Mouse (Mus musculus) CH12.LX (cell line): ENCODE measurements around the gene Atp5h. TPM values are rescaled to one million over a fixed set of nuclear protein-coding genes. Genes with fewer than 3 reads are reported as not detected.

Source experiments
- DNase-seq: peaks from one replicate; pipeline ENCODE4 v3.0.0-alpha.2; 2013; ENCODE audit errors: extremely low read depth
- H3K27ac ChIP-seq: 2 replicates; pipeline ENCODE4 v1.5.1; 2012; ENCODE audit warnings: low read depth, mild to moderate bottlenecking, control low read depth, moderate library complexity; ENCODE audit not compliant: insufficient read depth
- H3K27me3 ChIP-seq: replicated peaks from 2 replicates; pipeline ENCODE3; 2012; ENCODE audit warnings: inconsistent platforms
- H3K36me3 ChIP-seq, 2 experiments: replicated peaks in 1 of 2; 2 replicates each; pipeline versions ENCODE3 to v1.6.1; 2012; ENCODE audit warnings: inconsistent platforms in 1 of 2, low read length in 1 of 2, mild to moderate bottlenecking in 1 of 2, mixed read lengths in 1 of 2, moderate library complexity in 1 of 2; ENCODE audit not compliant: control insufficient read depth in 1 of 2, insufficient read depth in 1 of 2
- H3K4me1 ChIP-seq, 2 experiments: 2 replicates each; pipeline ENCODE4 v1.6.1; 2012; ENCODE audit warnings: inconsistent platforms in 1 of 2, moderate library complexity in 1 of 2; ENCODE audit not compliant: insufficient read depth in 2 of 2, control insufficient read depth in 1 of 2
- H3K4me2 ChIP-seq: 2 replicates; pipeline ENCODE4 v1.6.1; 2012; ENCODE audit warnings: low read depth, mild to moderate bottlenecking, control low read depth; ENCODE audit not compliant: poor library complexity, insufficient read depth, severe bottlenecking
- H3K4me3 ChIP-seq, 3 experiments: fragments of 150-350 bp in 1 of 3; sonication (generic) in 1 of 3; replicated peaks in 1 of 3; 2 replicates each; pipeline versions ENCODE3 to v1.5.1; 2011 to 2012; ENCODE audit warnings: low read depth in 2 of 3, low read length in 2 of 3, mild to moderate bottlenecking in 2 of 3, moderate library complexity in 2 of 3, control low read depth in 1 of 3, improper control_type of control experiment in 1 of 3, inconsistent platforms in 1 of 3, mixed read lengths in 1 of 3; ENCODE audit not compliant: poor library complexity in 1 of 3
- H3K79me2 ChIP-seq: replicated peaks from 2 replicates; pipeline ENCODE4 v1.6.1; 2012; ENCODE audit warnings: mild to moderate bottlenecking, moderate library complexity; ENCODE audit not compliant: control insufficient read depth, poor library complexity, insufficient read depth, severe bottlenecking; ENCODE audit errors: extremely low read depth
- H3K9ac ChIP-seq: 2 replicates; pipeline ENCODE4 v1.6.1; 2012; ENCODE audit warnings: low read depth, mild to moderate bottlenecking, control low read depth, moderate library complexity; ENCODE audit not compliant: insufficient read depth
- H3K9me3 ChIP-seq: replicated peaks from 2 replicates; pipeline ENCODE3; 2012; ENCODE audit warnings: low read length, inconsistent platforms, mixed read lengths
- CHD1 ChIP-seq: IDR thresholded peaks from 2 replicates; pipeline ENCODE4 v1.6.1; 2012; ENCODE audit warnings: low read depth, low read length, improper control_type of control experiment, inconsistent platforms
- CTCF ChIP-seq, 2 experiments: IDR thresholded peaks in 1 of 2; conservative IDR thresholded peaks in 1 of 2; 2 replicates each; pipeline ENCODE4 v1.5.1; 2011 to 2012; ENCODE audit warnings: low read depth in 2 of 2, low read length in 2 of 2, improper control_type of control experiment in 1 of 2, inconsistent platforms in 1 of 2, mild to moderate bottlenecking in 1 of 2, moderate library complexity in 1 of 2
- MEF2A ChIP-seq: IDR thresholded peaks from 2 replicates; pipeline ENCODE4 v1.6.1; 2014; ENCODE audit warnings: low read depth, mild to moderate bottlenecking, inconsistent platforms, low read length, improper control_type of control experiment, borderline replicate concordance
- MXI1 ChIP-seq: IDR thresholded peaks from 2 replicates; pipeline ENCODE4 v1.6.1; 2011; ENCODE audit warnings: mild to moderate bottlenecking, low read depth, low read length, improper control_type of control experiment
- TCF12 ChIP-seq: IDR thresholded peaks from 2 replicates; pipeline ENCODE4 v1.6.1; 2014; ENCODE audit warnings: low read depth, mild to moderate bottlenecking, inconsistent platforms, low read length, improper control_type of control experiment
- USF1 ChIP-seq: IDR thresholded peaks from 2 replicates; pipeline ENCODE4 v1.6.1; 2014; ENCODE audit warnings: low read depth, mild to moderate bottlenecking, inconsistent platforms, low read length, improper control_type of control experiment
- dilution Hi-C: fragments of 300-500 bp; cut with MboI; formaldehyde crosslinking; loops from 2 replicates; pipeline ENCODE4 v1.14.3; 2020; ENCODE audit warnings: low sequenced_read_pairs; ENCODE audit not compliant: extremely low pct_unique_long_range_greater_than_20kb, extremely low pct_ligation_motif_present
- in situ Hi-C: fragments of 300-500 bp; cut with MboI; formaldehyde crosslinking; loops from 3 replicates; pipeline ENCODE4 v1.14.3; 2019; ENCODE audit warnings: low sequenced_read_pairs, low pct_ligation_motif_present, low pct_unique_long_range_greater_than_20kb, mixed read lengths
- polyA plus RNA-seq: library from polyadenylated mRNA; unstranded; fragments of >175 nt; gene quantifications from 2 replicates; pipeline ENCODE4 v1.2.1, GENCODE M21; 2012; ENCODE audit warnings: low read depth; ENCODE audit not compliant: insufficient read length
- total RNA-seq, 2 experiments: library from RNA; depleted of rRNA; stranded (reverse); fragments of 300-350 nt in 1 of 2; fragments of >200 nt in 1 of 2; gene quantifications; 2 replicates each; pipeline ENCODE4 v1.2.3; 2012 to 2014

Atp5h gene
- total and polyA plus RNA-seq, 3 experiments: 500 to 711 (median 671) TPM

GRCm38 (mm10) chr11:115408266-115408920 lies 11.4 kb downstream of the Atp5h start:
- Histone ChIP-seq H3K4me3 (no peak overlapping the region), H3K4me2 (no peak overlapping the region), H3K9ac (no peak overlapping the region), H3K9me3 (no peaks in the 10 kb centered on the region), H3K27me3 (no peaks in the 10 kb centered on the region), H3K79me2 (0 out of 2 replicates have a peak, but pooled peaks cover 2% of the 10 kb centered on the region), H3K27ac (no peak overlapping the region), H3K4me1 (peaks cover 6 to 38% of the 10 kb centered on the region in 2 experiments; a peak in 3 of 4 replicates), H3K36me3 (peaks cover 24 to 63% of the 10 kb centered on the region in 2 experiments)
- in situ Hi-C loops (no loop called here), dilution Hi-C loops (no loop called here)
- no peak for DNase-seq
- TF ChIP-seq TCF12 (no peak), CTCF (conservative IDR thresholded peaks at IDR 0.05 in 1 of 2, IDR thresholded peaks at IDR 0.05 in 1 of 2; ENCODE audit: low read depth in 2 of 2, low read length in 2 of 2) (peak in 1 of 2 experiments; percentile 45; a peak in 2 of 4 replicates)

GRCm38 (mm10) chr11:115406858-115407401 lies 12.8 kb downstream of the Atp5h start:
- H3K4me2 ChIP-seq: no peak overlapping the region
- no peak overlapping the region for H3K4me3 ChIP-seq
- dilution Hi-C loops: no loop called here
- H3K9me3 ChIP-seq: no peaks in the 10 kb centered on the region
- no peak for TF ChIP-seq CHD1
- no peak for TF ChIP-seq MEF2A
- TF ChIP-seq, all 38 proteins: peak for 0
- in situ Hi-C loops: no loop called here
- DNase-seq: no peak
- H3K4me1 ChIP-seq: peaks cover 6 to 38% of the 10 kb centered on the region in 2 experiments; a peak in 3 of 4 replicates
- no peak overlapping the region for H3K27ac ChIP-seq
- H3K79me2 ChIP-seq: 0 out of 2 replicates have a peak, but pooled peaks cover 2% of the 10 kb centered on the region
- no peak overlapping the region for H3K9ac ChIP-seq
- H3K36me3 ChIP-seq: peaks cover 24 to 63% of the 10 kb centered on the region in 2 experiments
- no peaks in the 10 kb centered on the region for H3K27me3 ChIP-seq

GRCm38 (mm10) chr11:115405723-115406122 lies 14.0 kb downstream of the Atp5h start:
- TF ChIP-seq USF1: no peak
- no peak for TF ChIP-seq MXI1
- Histone ChIP-seq H3K27ac (no peak overlapping the region), H3K4me1 (peaks cover 6 to 26% of the 10 kb centered on the region in 2 experiments; a peak in 3 of 4 replicates), H3K9ac (no peak overlapping the region), H3K4me2 (no peak overlapping the region), H3K9me3 (no peaks in the 10 kb centered on the region), H3K27me3 (peaks cover 4% of the 10 kb centered on the region), H3K36me3 (peaks cover 20 to 56% of the 10 kb centered on the region in 2 experiments), H3K79me2 (0 out of 2 replicates have a peak, but pooled peaks cover 2% of the 10 kb centered on the region), H3K4me3 (no peak overlapping the region)
- dilution Hi-C loops: no loop called here
- no peak for DNase-seq
- in situ Hi-C loops: no loop called here
